15 mouse cellular contexts compared by ENCODE assay signal in the genomic region with DNA sequence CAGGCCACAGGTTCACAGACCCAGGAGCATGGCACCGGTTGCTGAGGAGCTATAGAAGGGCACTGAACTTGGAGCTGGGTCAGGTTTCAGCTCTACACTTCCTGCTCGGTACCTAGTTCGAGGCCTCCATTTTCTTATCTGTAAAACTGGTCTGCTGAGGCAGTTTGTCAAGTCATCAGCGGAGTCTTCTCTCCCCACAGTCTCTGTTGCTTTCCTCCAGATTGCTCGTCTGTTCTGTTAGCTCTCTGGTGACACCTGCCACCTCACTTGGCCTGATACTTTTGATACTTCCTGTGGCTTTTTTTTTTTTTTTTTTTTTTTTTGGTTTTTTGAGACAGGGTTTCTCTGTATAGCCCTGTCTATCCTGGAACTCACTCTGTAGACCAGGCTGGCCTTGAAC.
DNase-seq lines count a peak whose midpoint lies in the region; ATAC-seq lines count a peak whose summit lies in the region.
"Had no signal": no experiment of that assay in that cellular context is flagged by ENCODE, and none has a peak within 500 bp of the region (broad histone marks: within the 10 kb centered on the region; RNA-seq: fewer than 3 reads in every experiment).

No protein-coding gene starts in this region.

- H3K9me3 ChIP-seq in forebrain, embryonic 10.5 days, result no peaks in the 10 kb centered on the region
- H3K9me3 ChIP-seq in forebrain, embryonic 13.5 days (replicated peaks), result no peaks in the 10 kb centered on the region
- peaks cover 4% of the 10 kb centered on the region; the same call in 1 of the 2 replicates for H3K9me3 ChIP-seq in megakaryocyte, embryonic 14.5 days
- H3K9me3 ChIP-seq: forebrain, embryonic 12.5 days; lung, embryonic 15.5 days had no signal

- 81% methylated on average over 5 of the region's 5 CpGs for WGBS in forebrain, embryonic 10.5 days
- 80% methylated on average over 5 of the region's 5 CpGs for WGBS in forebrain, embryonic 13.5 days

- H3K4me2 ChIP-seq in forebrain, embryonic 13.5 days, result no peak overlapping the region
- H3K4me2 ChIP-seq: forebrain, embryonic 12.5 days; lung, embryonic 15.5 days had no signal

- H3K4me1 ChIP-seq in forebrain, embryonic 10.5 days, result peaks cover 41% of the 10 kb centered on the region
- peaks cover 19% of the 10 kb centered on the region for H3K4me1 ChIP-seq in forebrain, embryonic 13.5 days
- peaks cover 70% of the 10 kb centered on the region for H3K4me1 ChIP-seq in megakaryocyte, embryonic 14.5 days

- H3K27ac ChIP-seq in forebrain, embryonic 10.5 days, result peak overlapping the region; percentile 65; the same call in 1 of the 2 replicates
- H3K27ac ChIP-seq in forebrain, embryonic 13.5 days, result no peak overlapping the region
- H3K27ac ChIP-seq: forebrain, embryonic 12.5 days; hindbrain, postnatal 0 days; lung, embryonic 15.5 days had no signal

- ATAC-seq in forebrain, embryonic 13.5 days, result no peak
- no peak for ATAC-seq in megakaryocyte, adult 5-6 weeks (ENCODE audit: poor library complexity, severe bottlenecking)
- ATAC-seq: activated CD4-positive, CD25-positive, alpha-beta regulatory T cell, adult 4 months had no signal

- H3K27me3 ChIP-seq in forebrain, embryonic 10.5 days (ENCODE audit: poor library complexity, severe bottlenecking), result no peaks in the 10 kb centered on the region
- peaks cover 10% of the 10 kb centered on the region; the same call in 1 of the 2 replicates for H3K27me3 ChIP-seq in forebrain, embryonic 13.5 days
- H3K27me3 ChIP-seq in megakaryocyte, embryonic 14.5 days (replicated peaks), result no peaks in the 10 kb centered on the region
- H3K27me3 ChIP-seq: forebrain, embryonic 12.5 days; lung, embryonic 15.5 days had no signal

- no peak overlapping the region for H3K9ac ChIP-seq in forebrain, embryonic 13.5 days
- H3K9ac ChIP-seq: forebrain, embryonic 12.5 days; lung, embryonic 15.5 days had no signal

- DNase-seq in forebrain, embryonic 10.5 days (ENCODE audit: extremely low spot score, low spot score), result no peak
- peak; percentile 24 for DNase-seq in liver
- DNase-seq in thymus, postnatal 25 days, result peak; percentile 18
- DNase-seq in yolk sac, embryonic 10.5 days (ENCODE audit: low spot score), result no peak
- DNase-seq in kidney, postnatal 10 days, result no peak
- DNase-seq: cerebellum, adult 9-11 months; kidney, adult 9 months; right cerebral cortex, postnatal 14 days had no signal

- H3K4me3 ChIP-seq in forebrain, embryonic 10.5 days, result no peak overlapping the region
- H3K4me3 ChIP-seq in forebrain, embryonic 13.5 days, result no peak overlapping the region
- H3K4me3 ChIP-seq in megakaryocyte, embryonic 14.5 days (replicated peaks), result peak overlapping the region; percentile 65
- H3K4me3 ChIP-seq: forebrain, embryonic 12.5 days; lung, embryonic 15.5 days had no signal

- peaks cover 55% of the 10 kb centered on the region for H3K36me3 ChIP-seq in forebrain, embryonic 10.5 days (replicated peaks)
- H3K36me3 ChIP-seq in forebrain, embryonic 13.5 days (ENCODE audit: poor library complexity, severe bottlenecking), result no peaks in the 10 kb centered on the region
- H3K36me3 ChIP-seq in megakaryocyte, embryonic 14.5 days (replicated peaks; ENCODE audit: low read length), result peaks cover 63% of the 10 kb centered on the region
- H3K36me3 ChIP-seq: forebrain, embryonic 12.5 days; lung, embryonic 15.5 days had no signal

Comparison
In these comparisons a context has a peak if more than half of its experiments do, and no peak if none do; other contexts are left out.
1. DNase-seq: peak in liver (single experiment) and thymus, postnatal 25 days (single experiment); none in forebrain, embryonic 10.5 days (single experiment), yolk sac, embryonic 10.5 days (single experiment) and kidney, postnatal 10 days (single experiment).